Mouse (Mus musculus) heart, postnatal 0 days (tissue): ENCODE measurements around the gene Prdm16. TPM values are rescaled to one million over a fixed set of nuclear protein-coding genes. Genes with fewer than 3 reads are reported as not detected.

ENCODE experiments used
- ATAC-seq: fragments of 200-750 bp; cut with Nextera tagmentation; 2 replicates; pipeline ENCODE4 v1.8.0; 2017; ENCODE audit warnings: low read depth, moderate number of reproducible peaks, moderate library complexity; ENCODE audit not compliant: insufficient read depth
- DNase-seq: peaks from one replicate; pipeline ENCODE4 v3.0.0-alpha.2; 2016; ENCODE audit warnings: low spot score
- H3K27ac ChIP-seq: fragments of 300-500 bp; sonication (generic); 2 replicates; pipeline ENCODE4 v1.5.1; 2014; ENCODE audit warnings: low read depth, mild to moderate bottlenecking
- H3K27me3 ChIP-seq: fragments of 300-500 bp; sonication (generic); 2 replicates; pipeline ENCODE4 v1.6.1; 2014; ENCODE audit warnings: low read length, mixed read lengths; ENCODE audit not compliant: control insufficient read depth, insufficient read depth
- H3K36me3 ChIP-seq: fragments of 300-500 bp; sonication (generic); replicated peaks from 2 replicates; pipeline ENCODE4 v1.6.1; 2014; ENCODE audit warnings: low read length, mixed read lengths; ENCODE audit not compliant: control insufficient read depth, insufficient read depth
- H3K4me1 ChIP-seq: fragments of 300-500 bp; sonication (generic); 2 replicates; pipeline ENCODE4 v1.6.1; 2014; ENCODE audit warnings: antibody characterized with exemption; ENCODE audit not compliant: control insufficient read depth, insufficient read depth
- H3K4me2 ChIP-seq: fragments of 300-500 bp; sonication (generic); 2 replicates; pipeline ENCODE4 v1.6.1; 2014; ENCODE audit warnings: low read depth, mild to moderate bottlenecking, low read length, moderate library complexity
- H3K4me3 ChIP-seq: fragments of 300-500 bp; sonication (generic); 2 replicates; pipeline ENCODE4 v1.5.1; 2014; ENCODE audit warnings: low read depth, low read length
- H3K9ac ChIP-seq: fragments of 300-500 bp; sonication (generic); replicated peaks from 2 replicates; pipeline ENCODE4 v1.6.1; 2014; ENCODE audit warnings: low read depth, low read length, mixed read lengths
- H3K9me3 ChIP-seq: fragments of 300-500 bp; sonication (generic); replicated peaks from 2 replicates; pipeline ENCODE4 v1.6.1; 2016; ENCODE audit warnings: low read length; ENCODE audit not compliant: control insufficient read depth
- CTCF ChIP-seq: IDR thresholded peaks from 2 replicates; pipeline ENCODE4 v1.5.1; 2016; ENCODE audit warnings: antibody characterized with exemption, control low read depth, low read depth
- EP300 ChIP-seq: IDR thresholded peaks from 2 replicates; pipeline ENCODE4 v1.6.1; 2016; ENCODE audit warnings: antibody characterized with exemption, low read depth
- WGBS: fragments of 180-500 bp; shearing (Covaris S2); extraction: QIAGEN DNeasy Blood & Tissue Kit; methylation state at CpG from one replicate; pipeline ENCODE4 v1.1.7; 2014; 5-methylcytosine and 5-hydroxymethylcytosine counted together
- polyA plus RNA-seq: library from polyadenylated mRNA; unstranded; fragments of >200 nt; fragmentation: Nextera tagmentation; extraction: Ambion mirVana; gene quantifications from 2 replicates; pipeline ENCODE4 v1.2.1, GENCODE M21; 2015
- total RNA-seq: library from RNA; depleted of rRNA; stranded (reverse); fragments of >200 nt; gene quantifications from 2 replicates; pipeline ENCODE4 v1.2.3, GENCODE M21; 2014; ENCODE audit warnings: low replicate concordance

Gene Prdm16
- total and polyA plus RNA-seq, 2 experiments from 2014 or later, result 9.3 to 14.7 TPM

GRCm38 (mm10) chr4:154635241-154636052 is 1.2 kb downstream of the Prdm16 start:
- TF ChIP-seq CTCF (no peak), EP300 (no peak)
- under 1% methylated on average over 94 of the region's 94 CpGs for WGBS
- peaks cover 56% of the 10 kb centered on the region for H3K27me3 ChIP-seq
- DNase-seq (no peak), ATAC-seq (peak; percentile 28)
- no peaks in the 10 kb centered on the region for H3K9me3 ChIP-seq
- no peaks in the 10 kb centered on the region for H3K36me3 ChIP-seq
- H3K4me3 ChIP-seq, result peak overlapping the region; percentile 68
- peak overlapping the region; percentile 75 for H3K4me2 ChIP-seq
- peak overlapping the region; percentile 91 for H3K27ac ChIP-seq
- H3K9ac ChIP-seq, result peak overlapping the region; percentile 86
- H3K4me1 ChIP-seq, result peaks cover 11% of the 10 kb centered on the region; the same call in 1 of the 2 replicates

GRCm38 (mm10) chr4:154634470-154635240 is 2.0 kb downstream of the Prdm16 start:
- WGBS, result 14% methylated on average over 44 of the region's 44 CpGs
- H3K27me3 ChIP-seq, result peaks cover 48% of the 10 kb centered on the region
- peak overlapping the region; percentile 86 for H3K9ac ChIP-seq
- no peaks in the 10 kb centered on the region for H3K9me3 ChIP-seq
- DNase-seq (no peak), ATAC-seq (no peak)
- H3K4me2 ChIP-seq, result peak overlapping the region; percentile 75
- H3K4me3 ChIP-seq, result peak overlapping the region; percentile 68
- peaks cover 11% of the 10 kb centered on the region; the same call in 1 of the 2 replicates for H3K4me1 ChIP-seq
- peak overlapping the region; percentile 91 for H3K27ac ChIP-seq
- H3K36me3 ChIP-seq, result no peaks in the 10 kb centered on the region
- TF ChIP-seq EP300 (no peak), CTCF (no peak; the same call in 1 of the 2 replicates)

GRCm38 (mm10) chr4:154634001-154634400 is 2.7 kb downstream of the Prdm16 start:
- TF ChIP-seq EP300 (no peak), CTCF (no peak)
- Histone ChIP-seq H3K27me3 (peaks cover 46% of the 10 kb centered on the region), H3K4me1 (peaks cover 11% of the 10 kb centered on the region; the same call in 1 of the 2 replicates), H3K36me3 (no peaks in the 10 kb centered on the region), H3K4me2 (peak overlapping the region; percentile 75), H3K27ac (peak overlapping the region; percentile 91), H3K4me3 (peak overlapping the region; percentile 68), H3K9me3 (no peaks in the 10 kb centered on the region), H3K9ac (peak overlapping the region; percentile 86)
- WGBS, result 27% methylated on average over 3 of the region's 3 CpGs
- DNase-seq (no peak), ATAC-seq (no peak)

- H3K27me3 ChIP-seq, result peaks cover 40% of the 10 kb centered on the region
- 0 out of 2 replicates have a peak, but pooled peaks have one; percentile 6 for TF ChIP-seq CTCF
- TF ChIP-seq EP300, result no peak
- H3K4me1 ChIP-seq, result peaks cover 11% of the 10 kb centered on the region; the same call in 1 of the 2 replicates
- no peak for DNase-seq
- peak overlapping the region; percentile 86 for H3K9ac ChIP-seq
- WGBS, result 40% methylated on average over 14 of the region's 14 CpGs
- no peaks in the 10 kb centered on the region for H3K36me3 ChIP-seq
- peak overlapping the region; percentile 75 for H3K4me2 ChIP-seq
- no peak for ATAC-seq
- H3K9me3 ChIP-seq, result no peaks in the 10 kb centered on the region
- H3K27ac ChIP-seq, result peak overlapping the region; percentile 91; the same call in 1 of the 2 replicates
- H3K4me3 ChIP-seq, result peak overlapping the region; percentile 68
Measured at GRCm38 (mm10) chr4:154632800-154633764, 3.6 kb downstream of the Prdm16 start.
